Mouse (Mus musculus) stomach, embryonic 16.5 days (tissue): ENCODE data around the gene Poldip3. TPM values are rescaled to one million over a fixed set of nuclear protein-coding genes. Genes with fewer than 3 reads are reported as not detected.
A peak's percentile ranks its signal among the peaks of the same experiment; 100 is the strongest.

Experiments used
- ATAC-seq: fragments of 200-750 bp; cut with Nextera tagmentation; 2 replicates; pipeline ENCODE4 v1.8.0; 2017; ENCODE audit warnings: moderate number of reproducible peaks, moderate TSS enrichment; ENCODE audit not compliant: insufficient read depth, low FRiP score
- H3K27ac ChIP-seq: fragments of 300-500 bp; sonication (generic); 2 replicates; pipeline ENCODE4 v1.5.1; 2014; ENCODE audit warnings: low read length
- H3K27me3 ChIP-seq: fragments of 300-500 bp; sonication (generic); 2 replicates; pipeline ENCODE4 v1.6.1; 2014; ENCODE audit warnings: low read length, control low read depth, mixed read lengths; ENCODE audit not compliant: control insufficient read depth, insufficient read depth
- H3K36me3 ChIP-seq: fragments of 300-500 bp; sonication (generic); 2 replicates; pipeline ENCODE4 v1.6.1; 2014; ENCODE audit warnings: low read length; ENCODE audit not compliant: control insufficient read depth, insufficient read depth
- H3K4me1 ChIP-seq: fragments of 300-500 bp; sonication (generic); 2 replicates; pipeline ENCODE4 v1.6.1; 2014; ENCODE audit warnings: low read length, control low read depth, mixed read lengths; ENCODE audit not compliant: control insufficient read depth, insufficient read depth
- H3K4me2 ChIP-seq: fragments of 300-500 bp; sonication (generic); 2 replicates; pipeline ENCODE4 v1.6.1; 2014; ENCODE audit warnings: low read depth, low read length, mixed read lengths
- H3K4me3 ChIP-seq: fragments of 300-500 bp; sonication (generic); replicated peaks from 2 replicates; pipeline ENCODE4 v1.5.1; 2014; ENCODE audit warnings: mild to moderate bottlenecking, low read length
- H3K9ac ChIP-seq: fragments of 300-500 bp; sonication (generic); 2 replicates; pipeline ENCODE4 v1.6.1; 2014; ENCODE audit warnings: low read length
- H3K9me3 ChIP-seq: fragments of 300-500 bp; sonication (generic); replicated peaks from 2 replicates; pipeline ENCODE4 v1.6.1; 2016; ENCODE audit warnings: low read length, control low read depth; ENCODE audit not compliant: control insufficient read depth
- WGBS: fragments of 180-500 bp; shearing (Covaris S2); extraction: QIAGEN DNeasy Blood & Tissue Kit; methylation state at CpG from one replicate; pipeline ENCODE4 v1.1.7; 2014; 5-methylcytosine and 5-hydroxymethylcytosine counted together
- polyA plus RNA-seq: library from polyadenylated mRNA; unstranded; fragments of >200 nt; fragmentation: Nextera tagmentation; extraction: Ambion mirVana; gene quantifications from 2 replicates; pipeline ENCODE4 v1.2.1, GENCODE M21; 2015

Gene Poldip3
- polyA plus RNA-seq, 1 experiment from 2014 or later = 121 TPM

GRCm38 (mm10) chr15:83122566-83123145 is 26.5 kb downstream of the Poldip3 start, which contains the start of gene Rrp7a:
TSS of gene Rrp7a (minus strand) at chr15:83122801.
- Histone ChIP-seq H3K27me3 (no peaks in the 10 kb centered on the region), H3K4me2 (peak within 1 kb of the TSS; percentile 87), H3K36me3 (peaks cover 16% of the 10 kb centered on the region; the same call in 1 of the 2 replicates), H3K27ac (peak within 1 kb of the TSS; percentile 82), H3K9me3 (no peaks in the 10 kb centered on the region), H3K4me3 (peak within 1 kb of the TSS; percentile 93), H3K9ac (peak within 1 kb of the TSS; percentile 82), H3K4me1 (peaks cover 8% of the 10 kb centered on the region; the same call in 1 of the 2 replicates)
- WGBS = 10% methylated on average over 32 of the region's 32 CpGs
- peak; percentile 94 for ATAC-seq

DNA sequence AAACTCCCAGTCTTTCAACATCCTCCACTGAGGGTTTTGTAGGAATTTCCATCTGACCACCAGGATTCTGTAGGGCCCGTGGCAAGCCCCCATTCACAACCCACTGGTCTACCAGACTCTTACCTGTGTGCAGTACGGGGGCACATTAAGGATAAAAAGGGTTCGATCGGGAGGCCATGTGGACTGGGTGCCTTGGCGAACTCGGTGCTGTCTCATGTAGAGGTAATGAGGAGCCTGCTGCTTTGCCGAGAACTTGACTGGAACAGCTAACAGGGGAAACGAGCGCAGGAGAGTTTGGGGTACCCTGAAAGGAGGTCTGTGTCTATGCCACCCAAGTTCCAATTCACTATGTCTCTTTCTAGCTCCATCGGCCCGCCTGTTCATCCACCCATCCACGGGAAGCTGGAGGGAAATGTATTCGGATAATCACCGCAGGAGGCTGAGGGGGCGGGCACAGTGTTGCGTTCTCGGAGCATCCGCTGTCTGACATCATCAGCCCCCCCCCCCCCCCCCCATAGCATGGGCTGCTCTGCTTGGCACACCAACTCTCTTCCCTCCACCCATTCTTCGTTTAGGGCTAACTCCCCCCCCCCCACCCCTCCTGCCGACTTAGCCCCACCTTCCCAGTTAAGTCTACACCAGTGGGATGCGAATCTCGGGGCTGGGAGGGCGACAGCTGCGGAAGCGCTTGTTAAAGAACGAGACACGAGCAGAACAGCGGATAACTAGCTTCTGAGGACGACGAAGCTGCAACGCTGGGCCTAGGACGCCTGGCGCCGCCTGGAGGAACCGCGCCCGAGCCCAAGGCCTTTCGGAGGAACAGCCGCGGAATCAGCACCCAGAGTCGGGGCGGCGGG is 27.2 kb downstream of the Poldip3 start:
- WGBS = 4% methylated on average over 42 of the region's 43 CpGs
- peaks cover 8% of the 10 kb centered on the region; the same call in 1 of the 2 replicates for H3K4me1 ChIP-seq
- no peaks in the 10 kb centered on the region for H3K9me3 ChIP-seq
- peak overlapping the region; percentile 82 for H3K27ac ChIP-seq
- peak overlapping the region; percentile 87 for H3K4me2 ChIP-seq
- peaks cover 20% of the 10 kb centered on the region; the same call in 1 of the 2 replicates for H3K36me3 ChIP-seq
- no peaks in the 10 kb centered on the region for H3K27me3 ChIP-seq
- peak overlapping the region; percentile 93 for H3K4me3 ChIP-seq
- peak overlapping the region; percentile 82 for H3K9ac ChIP-seq
- ATAC-seq = peak; percentile 60

GRCm38 (mm10) chr15:83118360-83118759 is 30.8 kb downstream of the Poldip3 start:
- Histone ChIP-seq H3K9me3 (no peaks in the 10 kb centered on the region), H3K27me3 (no peaks in the 10 kb centered on the region), H3K4me1 (peaks cover 8% of the 10 kb centered on the region; the same call in 1 of the 2 replicates), H3K4me3 (no peak overlapping the region), H3K4me2 (no peak overlapping the region), H3K36me3 (peaks cover 35% of the 10 kb centered on the region; the same call in 1 of the 2 replicates), H3K9ac (no peak overlapping the region), H3K27ac (no peak overlapping the region)
- WGBS = 70% methylated on average over 7 of the region's 7 CpGs
- ATAC-seq = no peak

GRCm38 (mm10) chr15:83115071-83115470 is 34.1 kb downstream of the Poldip3 start:
- H3K36me3 ChIP-seq = peaks cover 35% of the 10 kb centered on the region; the same call in 1 of the 2 replicates
- no peak overlapping the region for H3K4me3 ChIP-seq
- no peaks in the 10 kb centered on the region for H3K27me3 ChIP-seq
- H3K9me3 ChIP-seq = no peaks in the 10 kb centered on the region
- H3K27ac ChIP-seq = no peak overlapping the region
- no peak overlapping the region for H3K9ac ChIP-seq
- 83% methylated on average over 6 of the region's 6 CpGs for WGBS
- ATAC-seq = no peak
- no peak overlapping the region for H3K4me2 ChIP-seq
- 0 out of 2 replicates have a peak, but pooled peaks cover 5% of the 10 kb centered on the region for H3K4me1 ChIP-seq

- Histone ChIP-seq H3K9me3 (no peaks in the 10 kb centered on the region), H3K9ac (no peak overlapping the region), H3K36me3 (peaks cover 29% of the 10 kb centered on the region; the same call in 1 of the 2 replicates), H3K4me2 (no peak overlapping the region), H3K27ac (no peak overlapping the region), H3K4me3 (no peak overlapping the region), H3K4me1 (0 out of 2 replicates have a peak, but pooled peaks cover 5% of the 10 kb centered on the region), H3K27me3 (no peaks in the 10 kb centered on the region)
- 77% methylated on average over 9 of the region's 9 CpGs for WGBS
- ATAC-seq = no peak
Measured at GRCm38 (mm10) chr15:83114106-83114505, 35.1 kb downstream of the Poldip3 start.

GRCm38 (mm10) chr15:83112898-83113297 is 36.3 kb downstream of the Poldip3 start:
- Histone ChIP-seq H3K9me3 (no peaks in the 10 kb centered on the region), H3K27ac (no peak overlapping the region), H3K4me1 (0 out of 2 replicates have a peak, but pooled peaks cover 5% of the 10 kb centered on the region), H3K4me3 (no peak overlapping the region), H3K27me3 (no peaks in the 10 kb centered on the region), H3K9ac (no peak overlapping the region), H3K36me3 (peaks cover 23% of the 10 kb centered on the region; the same call in 1 of the 2 replicates), H3K4me2 (no peak overlapping the region)
- ATAC-seq = peak; percentile 76; the same call in 1 of the 2 replicates
- WGBS = 11% methylated on average over 10 of the region's 11 CpGs

- H3K9ac ChIP-seq = no peak overlapping the region
- ATAC-seq = no peak
- H3K27ac ChIP-seq = no peak overlapping the region
- H3K4me1 ChIP-seq = 0 out of 2 replicates have a peak, but pooled peaks cover 5% of the 10 kb centered on the region
- WGBS = 79% methylated on average over 7 of the region's 7 CpGs
- H3K4me3 ChIP-seq = no peak overlapping the region
- no peaks in the 10 kb centered on the region for H3K27me3 ChIP-seq
- no peaks in the 10 kb centered on the region for H3K9me3 ChIP-seq
- peaks cover 15% of the 10 kb centered on the region; the same call in 1 of the 2 replicates for H3K36me3 ChIP-seq
- no peak overlapping the region for H3K4me2 ChIP-seq
Measured at GRCm38 (mm10) chr15:83111874-83112273, 37.3 kb downstream of the Poldip3 start.

DNA sequence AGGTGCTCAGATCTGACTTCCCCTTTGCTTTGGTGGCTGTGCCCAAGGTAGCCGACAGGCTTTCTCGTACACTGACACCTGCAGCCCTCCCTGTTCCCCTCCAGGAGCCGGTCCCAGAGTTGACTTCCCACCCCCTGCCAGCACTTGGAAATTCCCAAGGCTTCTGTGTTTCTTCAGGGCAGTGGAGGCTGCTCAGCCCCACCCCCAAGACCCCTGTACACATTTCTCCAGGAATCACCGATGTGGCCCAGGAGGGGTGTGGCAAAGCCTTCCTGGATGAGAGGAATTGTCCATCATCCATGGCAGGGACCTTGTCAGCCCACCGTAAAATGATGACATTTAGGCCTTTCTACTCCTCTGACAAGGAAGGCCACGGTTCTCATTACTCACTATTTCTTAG is 37.9 kb downstream of the Poldip3 start:
- Histone ChIP-seq H3K4me2 (no peak overlapping the region), H3K27me3 (no peaks in the 10 kb centered on the region), H3K4me1 (0 out of 2 replicates have a peak, but pooled peaks cover 5% of the 10 kb centered on the region), H3K4me3 (no peak overlapping the region), H3K27ac (no peak overlapping the region), H3K9ac (no peak overlapping the region), H3K36me3 (peaks cover 10% of the 10 kb centered on the region; the same call in 1 of the 2 replicates), H3K9me3 (no peaks in the 10 kb centered on the region)
- ATAC-seq = no peak
- WGBS = 57% methylated on average over 6 of the region's 6 CpGs

- no peak overlapping the region for H3K4me3 ChIP-seq
- H3K9me3 ChIP-seq = no peaks in the 10 kb centered on the region
- ATAC-seq = no peak
- no peaks in the 10 kb centered on the region for H3K27me3 ChIP-seq
- no peak overlapping the region for H3K27ac ChIP-seq
- H3K36me3 ChIP-seq = no peaks in the 10 kb centered on the region
- no peak overlapping the region for H3K9ac ChIP-seq
- no peak overlapping the region for H3K4me2 ChIP-seq
- WGBS = 73% methylated on average over 6 of the region's 6 CpGs
- no peaks in the 10 kb centered on the region for H3K4me1 ChIP-seq
Measured at GRCm38 (mm10) chr15:83107814-83108213, 41.4 kb downstream of the Poldip3 start.
